Mouse (Mus musculus): ENCODE measurements around the gene Prnp. TPM values are rescaled to one million over a fixed set of nuclear protein-coding genes. Genes with fewer than 3 reads are reported as not detected.

Gene Prnp
- total RNA-seq, 2 experiments from 2014 or later: 83.6 to 102 TPM

DNA sequence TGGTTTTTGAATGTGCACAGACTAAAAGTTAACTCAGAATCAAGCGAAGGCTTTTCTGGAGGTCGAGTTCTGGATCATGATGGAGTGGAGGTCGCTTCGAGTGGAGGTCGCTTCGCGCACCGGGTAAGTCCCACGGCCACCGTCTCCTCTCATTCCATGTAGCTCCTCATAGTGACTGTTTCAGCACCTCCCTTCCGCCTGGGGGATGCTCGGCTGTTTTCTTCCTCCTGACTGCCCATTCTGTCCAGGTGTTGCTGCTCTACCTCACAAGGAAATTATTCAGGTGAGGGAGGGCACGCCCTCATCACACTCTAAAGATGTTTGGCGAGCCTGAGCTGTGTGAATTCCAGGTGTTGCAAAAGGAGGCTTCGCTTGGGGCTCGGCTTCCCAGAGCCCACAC, 36.6 kb downstream of the Prnp start:
- intact Hi-C loops (cut with DNase I): loop anchor here (10.0 kb wide), 1 partner anchor 402 kb away; no protein-coding TSS in a partner anchor

DNA sequence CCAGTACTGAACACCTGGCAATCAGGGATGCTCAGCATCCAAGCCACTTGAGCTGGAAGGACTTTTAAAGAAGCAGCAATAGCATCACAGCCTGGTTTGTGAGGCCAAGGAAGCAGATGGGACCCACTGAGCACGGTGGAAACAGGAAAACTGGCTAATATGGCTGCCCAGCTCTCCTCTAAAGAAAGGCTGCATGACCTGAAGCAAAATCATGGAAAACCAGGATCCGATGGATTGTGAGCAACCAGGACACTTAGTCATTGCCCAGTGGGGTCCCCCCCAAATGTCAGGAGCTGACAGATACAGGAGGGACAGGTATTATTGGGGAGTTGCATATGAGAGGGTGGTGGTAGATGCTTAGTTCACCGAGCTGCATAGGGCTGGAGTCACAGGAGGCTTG, 38.4 kb downstream of the Prnp start:
- intact Hi-C loops (cut with DNase I): loop anchor here (10.0 kb wide), 1 partner anchor 403 kb away; no protein-coding TSS in a partner anchor
- DNase-seq: peak in 1 of 2 experiments; percentile 0

More for the DNA sequence above, 36.6 kb downstream of the Prnp start:
- peak; percentile 0 to 1 for DNase-seq

DNA sequence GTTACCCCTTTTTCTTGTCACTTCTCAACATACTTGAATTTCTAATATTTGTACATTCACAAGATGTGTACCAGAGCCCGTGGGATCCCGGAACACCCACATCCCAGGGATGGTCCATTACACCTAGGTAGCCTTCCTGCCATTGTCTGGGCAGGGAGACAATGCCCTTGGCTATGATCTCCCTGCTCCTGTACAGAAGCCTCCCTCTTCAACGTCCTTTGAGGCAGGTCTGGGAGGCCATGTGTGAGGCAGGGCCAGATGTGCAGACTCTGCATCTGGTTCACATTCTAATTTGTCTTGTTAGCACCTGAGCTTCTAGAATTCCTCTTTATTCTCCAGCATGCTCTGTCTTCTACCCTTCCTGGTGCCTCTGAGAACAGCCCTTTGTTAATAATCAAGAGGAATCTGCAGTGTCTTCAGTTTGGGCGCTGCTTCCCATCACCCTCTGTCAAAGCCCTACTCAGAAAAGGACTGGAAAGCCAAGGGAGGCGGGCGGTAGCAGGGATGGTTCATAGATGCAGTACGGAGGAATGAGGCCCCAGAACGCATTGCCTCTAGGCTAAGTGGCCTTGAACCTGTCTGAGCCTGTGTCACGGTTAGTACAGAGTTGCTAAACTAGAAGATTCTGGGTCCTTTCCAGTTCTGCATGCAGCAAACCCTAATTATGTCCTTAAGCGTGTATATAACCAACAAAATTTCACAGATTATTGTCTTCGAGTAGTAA, 39.4 kb downstream of the Prnp start:
- DNase-seq: peak in 1 of 2 experiments; percentile 9
- intact Hi-C loops (cut with DNase I): loop anchor here (1.0 to 10.0 kb wide), 2 partner anchors 129 to 404 kb away; no protein-coding TSS in a partner anchor

DNA sequence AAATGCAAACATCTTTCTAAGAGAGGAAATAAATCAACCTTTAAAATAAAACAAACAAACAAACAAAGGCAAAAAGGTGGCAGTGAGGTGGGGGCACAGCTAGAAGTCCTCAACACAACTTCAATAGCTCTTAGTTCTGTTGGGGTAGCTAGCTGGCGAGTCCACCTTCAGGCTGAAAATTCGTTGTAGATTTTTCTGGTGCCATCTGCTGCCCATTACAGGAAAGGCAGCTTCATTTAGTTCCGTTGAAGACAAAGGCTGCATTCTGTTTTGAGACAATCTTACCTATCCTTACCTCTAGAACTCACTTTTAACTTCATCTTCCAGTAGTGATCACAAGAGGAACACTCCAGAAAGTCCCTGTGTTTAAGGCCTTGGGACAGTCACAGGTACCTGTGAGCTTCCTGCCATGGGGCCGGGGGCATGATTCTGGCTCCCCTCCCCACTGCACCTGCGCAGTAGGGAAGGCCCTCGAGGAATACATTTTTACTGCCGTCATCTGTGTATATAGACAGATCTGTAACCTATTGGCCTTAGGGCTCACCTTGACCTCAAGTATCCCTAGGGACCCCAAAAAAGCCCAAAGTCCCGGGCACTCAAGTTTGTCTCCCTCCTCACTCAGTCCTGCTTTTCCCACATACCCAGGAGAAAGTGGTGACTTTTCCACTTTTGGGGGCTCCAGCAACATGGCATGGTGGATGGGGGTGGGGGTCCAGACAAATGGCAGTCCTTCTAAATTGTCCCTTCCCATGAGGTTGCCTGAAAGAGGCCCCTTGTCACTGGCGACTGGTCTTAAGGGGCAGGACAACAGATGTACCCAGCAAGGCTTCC, 40.3 kb downstream of the Prnp start:
- intact Hi-C loops (cut with DNase I): loop anchor here (1.0 to 10.0 kb wide), 2 partner anchors 130 to 405 kb away; no protein-coding TSS in a partner anchor
- DNase-seq: peak; percentile 68 to 76

DNA sequence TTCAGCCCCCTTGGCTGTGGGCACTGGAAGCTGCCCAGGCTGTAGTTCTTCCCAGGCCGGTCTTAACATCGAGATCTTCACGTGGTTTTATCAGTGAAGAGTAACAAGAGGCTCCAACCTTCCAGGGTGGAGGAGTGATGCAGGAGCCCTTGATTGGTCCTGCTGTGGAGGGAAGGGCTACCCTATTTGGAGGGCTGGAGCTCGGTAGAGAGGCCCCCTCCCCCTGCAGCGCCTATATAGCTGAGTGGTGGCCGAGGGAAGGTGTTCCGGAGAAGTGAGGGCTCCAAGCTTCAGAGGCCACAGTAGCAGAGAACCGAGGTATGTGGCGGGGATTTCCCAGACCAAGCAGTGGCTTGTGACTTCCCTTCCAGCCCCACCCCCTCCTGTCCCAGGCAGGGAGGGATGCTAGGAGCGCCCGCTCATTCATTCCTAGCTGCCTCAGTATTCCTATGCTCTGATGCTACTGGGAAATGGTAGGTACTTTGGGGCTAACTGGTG, 40.9 kb downstream of the Prnp start, which contains the start of gene Prnd:
Prnd (plus strand) TSS at position 264 of the 498 bp plus-strand sequence.
- intact Hi-C loops (cut with DNase I): no loop called here
- peak; percentile 39 to 45 for DNase-seq

DNA sequence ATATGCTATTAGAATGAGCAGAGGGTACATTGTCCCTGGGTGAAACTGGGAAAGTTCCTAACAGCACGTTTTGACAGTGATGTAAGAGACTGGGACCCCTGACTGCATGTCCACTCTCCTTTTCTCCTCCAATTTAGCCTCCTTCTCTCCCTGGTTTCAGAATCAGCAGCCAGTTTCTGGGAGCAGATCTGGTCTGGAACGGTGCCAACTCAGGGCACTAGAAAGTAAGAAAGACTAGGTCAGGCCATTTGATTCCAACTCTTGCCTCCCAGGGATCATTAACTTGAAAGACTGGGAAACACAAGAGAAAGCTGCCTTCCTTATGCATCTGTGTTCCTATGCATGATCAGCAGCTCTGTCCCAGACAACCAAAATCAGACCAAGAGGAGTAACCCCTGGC, 42.7 kb downstream of the Prnp start:
- DNase-seq: peak in 1 of 2 experiments; percentile 22
- intact Hi-C loops (cut with DNase I): no loop called here

DNA sequence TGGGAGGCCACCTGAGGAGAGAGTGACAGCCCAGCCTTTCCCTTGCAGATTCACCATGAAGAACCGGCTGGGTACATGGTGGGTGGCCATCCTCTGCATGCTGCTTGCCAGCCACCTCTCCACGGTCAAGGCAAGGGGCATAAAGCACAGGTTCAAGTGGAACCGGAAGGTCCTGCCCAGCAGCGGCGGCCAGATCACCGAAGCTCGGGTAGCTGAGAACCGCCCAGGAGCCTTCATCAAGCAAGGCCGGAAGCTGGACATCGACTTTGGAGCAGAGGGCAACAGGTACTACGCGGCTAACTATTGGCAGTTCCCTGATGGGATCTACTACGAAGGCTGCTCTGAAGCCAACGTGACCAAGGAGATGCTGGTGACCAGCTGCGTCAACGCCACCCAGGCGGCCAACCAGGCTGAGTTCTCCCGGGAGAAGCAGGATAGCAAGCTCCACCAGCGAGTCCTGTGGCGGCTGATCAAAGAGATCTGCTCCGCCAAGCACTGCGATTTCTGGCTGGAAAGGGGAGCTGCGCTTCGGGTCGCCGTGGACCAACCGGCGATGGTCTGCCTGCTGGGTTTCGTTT, 43.3 kb downstream of the Prnp start:
- DNase-seq: peak; percentile 24 to 37
- intact Hi-C loops (cut with DNase I): no loop called here

DNA sequence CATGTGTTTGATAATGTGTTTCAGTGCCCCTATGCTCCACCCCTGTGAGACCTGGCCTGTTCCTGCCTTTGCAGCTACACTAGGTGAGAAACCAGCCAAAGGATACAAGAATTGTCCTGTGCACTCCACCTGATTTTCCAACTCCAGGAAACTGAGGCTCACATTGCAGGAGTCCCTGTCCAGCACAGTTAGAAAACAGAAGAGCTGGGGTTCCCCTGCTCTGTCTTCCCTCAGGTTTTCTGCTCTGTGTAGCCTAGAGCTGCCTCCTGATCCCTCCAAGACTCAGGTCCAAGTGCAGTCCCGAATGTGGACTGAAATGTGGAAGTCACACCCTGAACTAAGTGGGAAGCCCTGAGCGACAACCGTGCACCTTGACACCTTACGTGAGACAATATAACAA, 44.0 kb downstream of the Prnp start:
- intact Hi-C loops (cut with DNase I): no loop called here
- no peak for DNase-seq

DNA sequence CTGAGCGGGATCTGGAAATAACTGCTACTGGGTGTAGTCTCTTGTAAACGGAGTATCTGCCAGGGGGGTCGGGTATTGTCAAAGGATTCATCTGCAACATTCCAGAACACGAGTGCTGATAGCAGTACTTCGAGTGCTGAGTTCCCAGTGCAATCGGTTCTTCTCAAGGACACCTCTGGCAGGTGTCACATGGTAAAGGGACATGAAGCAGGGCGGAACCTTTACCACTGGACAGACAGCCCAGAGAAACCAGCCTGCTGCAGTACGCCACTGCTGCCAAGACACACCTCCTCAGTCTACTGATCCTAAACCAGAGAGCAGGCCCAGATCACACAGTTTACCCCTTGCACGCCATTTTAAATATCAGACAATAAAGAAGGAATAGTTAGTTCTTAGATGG, 45.1 kb downstream of the Prnp start:
- DNase-seq: peak; percentile 69 to 70
- intact Hi-C loops (cut with DNase I): no loop called here

DNA sequence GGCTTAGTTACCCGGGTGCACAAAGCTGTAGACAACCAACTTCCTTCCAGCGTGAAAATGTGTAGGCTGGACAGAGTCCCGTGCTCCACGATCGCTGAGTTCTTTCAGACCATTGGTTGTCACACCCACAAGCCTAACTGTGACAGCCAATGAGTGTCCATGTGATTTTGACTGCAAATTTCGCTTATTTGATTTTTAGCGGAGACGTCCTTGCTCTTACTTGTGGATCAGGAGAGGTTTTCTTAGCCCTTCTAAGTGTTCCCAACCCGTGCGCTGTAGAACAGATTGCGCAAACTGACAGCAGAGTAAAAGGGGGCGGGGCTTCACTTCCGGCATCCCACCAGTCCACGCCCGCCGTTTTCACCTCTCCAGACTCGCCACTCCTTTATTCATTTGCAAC, 45.5 kb downstream of the Prnp start:
- peak; percentile 43 to 51 for DNase-seq
- intact Hi-C loops (cut with DNase I): no loop called here

DNA sequence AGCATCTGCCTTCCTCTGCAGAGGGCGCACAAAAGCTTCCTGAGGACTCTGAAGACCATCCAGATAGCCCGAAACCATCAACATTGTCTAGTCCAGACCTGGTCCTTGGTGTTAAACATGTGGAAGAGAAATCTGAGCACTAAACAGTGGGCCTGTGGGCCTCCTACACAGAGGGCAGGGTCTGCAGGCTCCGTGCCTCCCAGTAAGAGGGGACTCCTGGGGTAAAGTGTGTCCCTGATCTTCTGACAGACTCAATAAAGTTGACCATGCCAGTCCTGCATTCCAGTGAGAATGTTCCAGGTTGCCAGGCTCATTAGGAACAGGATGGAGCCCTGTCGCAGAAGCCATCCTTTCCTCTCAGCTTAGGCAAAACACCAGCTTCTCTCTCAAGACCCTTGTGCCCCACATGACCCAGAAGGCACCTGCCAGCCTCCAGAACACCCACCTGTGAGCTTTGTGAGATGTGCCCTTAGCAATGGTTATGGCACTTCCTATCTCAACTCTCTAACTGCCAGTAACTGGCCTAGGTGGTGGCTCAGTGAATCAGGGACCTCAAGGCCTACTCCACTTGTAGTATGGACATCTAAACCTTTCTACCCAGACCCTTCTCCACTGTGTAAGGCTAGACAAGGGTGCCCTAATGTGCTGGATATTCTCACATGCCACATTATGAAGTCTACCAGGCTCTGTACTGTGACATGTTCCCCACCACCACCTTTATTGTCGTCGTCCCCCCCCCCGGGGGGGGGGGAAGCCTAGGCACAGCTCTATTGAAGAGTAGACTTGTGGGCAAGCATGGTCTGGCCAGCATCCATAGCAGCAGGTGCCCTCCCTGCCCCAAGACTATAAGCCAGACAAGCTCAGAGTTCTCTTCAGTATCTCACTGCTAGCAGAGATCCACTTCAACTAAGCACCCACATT, 46.9 kb downstream of the Prnp start:
- intact Hi-C loops (cut with DNase I): no loop called here
- no peak for DNase-seq

DNA sequence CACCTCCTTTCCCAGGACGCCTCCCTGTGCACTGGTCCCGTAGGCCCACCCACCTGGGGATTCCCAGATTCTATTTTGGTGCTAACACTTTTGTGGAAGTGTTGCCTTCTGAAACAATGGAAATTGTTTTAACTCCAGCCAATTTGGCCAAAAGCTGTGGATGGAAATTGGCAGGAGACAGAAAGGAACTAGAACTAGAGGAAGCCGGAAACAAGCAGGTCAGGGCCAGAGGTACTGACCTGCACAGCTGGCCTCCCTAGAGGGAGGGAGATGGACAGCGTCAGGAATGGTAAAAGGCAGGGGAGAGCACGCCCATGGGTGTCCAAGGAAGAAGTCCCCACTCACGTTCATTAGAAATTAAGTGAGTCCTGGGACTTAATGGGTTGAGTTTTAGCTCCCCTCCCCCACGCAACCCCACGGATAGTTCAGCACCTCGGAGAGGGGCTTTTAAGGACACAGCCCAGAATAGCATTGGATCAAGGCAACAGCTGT, 48.0 kb downstream of the Prnp start:
- DNase-seq: peak; percentile 57 to 66
- intact Hi-C loops (cut with DNase I): loop anchor here (1.0 kb wide), 1 partner anchor 23 kb away; no protein-coding TSS in a partner anchor

DNA sequence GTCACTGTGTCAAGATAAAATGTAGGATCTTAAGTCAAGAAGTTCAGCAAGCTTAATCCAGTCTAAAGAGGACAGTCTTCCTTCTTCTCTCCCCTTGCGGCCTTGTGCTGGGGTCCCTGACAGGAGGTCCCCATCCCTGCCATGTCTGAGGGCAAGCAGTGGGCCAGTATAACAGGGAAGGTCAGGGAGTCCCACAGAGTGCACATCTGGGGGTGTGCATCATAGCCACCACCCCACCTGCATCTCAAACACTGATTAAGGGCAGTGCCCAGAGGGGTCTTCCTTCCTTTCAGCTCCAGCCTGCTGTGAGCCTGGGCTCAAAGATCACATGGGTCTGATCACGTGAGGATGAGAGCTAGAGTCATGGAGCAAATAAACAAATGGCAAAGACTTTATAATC, 51.9 kb downstream of the Prnp start:
- intact Hi-C loops (cut with DNase I): loop anchor here (2.0 kb wide), 1 partner anchor 15 kb away; no protein-coding TSS in a partner anchor
- no peak for DNase-seq

DNA sequence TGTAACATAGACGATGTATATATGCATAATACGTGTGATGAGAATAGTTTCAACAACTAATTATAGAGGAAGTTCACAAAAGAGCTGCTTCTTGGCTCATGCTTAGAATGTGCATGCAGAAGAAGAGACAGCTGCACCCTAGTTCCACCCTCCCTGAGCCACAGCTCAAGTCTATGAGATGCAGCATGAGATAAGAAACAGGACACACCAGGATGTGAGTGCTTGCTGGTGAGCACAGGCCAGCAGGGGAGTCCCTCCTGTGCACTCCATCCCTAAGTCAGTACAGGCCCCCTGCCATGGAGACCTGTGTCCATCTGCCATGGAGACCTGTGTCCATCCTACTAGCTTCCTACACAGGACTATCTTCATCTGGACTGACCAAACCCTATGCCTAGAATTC, 60.9 kb downstream of the Prnp start:
- no peak for DNase-seq
- intact Hi-C loops (cut with DNase I): no loop called here

DNA sequence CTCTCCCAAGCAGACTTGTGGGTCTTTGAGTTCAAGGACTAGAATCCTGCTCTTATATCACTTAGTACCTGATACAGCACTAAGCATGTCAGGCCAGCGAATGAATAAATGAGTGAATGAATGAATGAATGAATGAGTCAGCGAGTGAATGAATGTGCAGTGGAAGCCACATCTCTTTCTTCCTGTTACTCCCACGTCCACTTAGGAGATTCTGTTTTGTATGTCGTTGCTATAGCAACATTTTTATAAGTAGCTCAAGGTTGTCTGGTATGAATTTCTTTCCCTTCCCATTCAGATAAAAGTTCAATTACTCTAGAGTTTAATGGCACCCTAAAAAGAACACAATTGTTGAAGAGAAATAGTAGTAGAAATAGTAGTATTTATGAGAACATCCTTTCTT, 61.4 kb downstream of the Prnp start:
- intact Hi-C loops (cut with DNase I): no loop called here

DNA sequence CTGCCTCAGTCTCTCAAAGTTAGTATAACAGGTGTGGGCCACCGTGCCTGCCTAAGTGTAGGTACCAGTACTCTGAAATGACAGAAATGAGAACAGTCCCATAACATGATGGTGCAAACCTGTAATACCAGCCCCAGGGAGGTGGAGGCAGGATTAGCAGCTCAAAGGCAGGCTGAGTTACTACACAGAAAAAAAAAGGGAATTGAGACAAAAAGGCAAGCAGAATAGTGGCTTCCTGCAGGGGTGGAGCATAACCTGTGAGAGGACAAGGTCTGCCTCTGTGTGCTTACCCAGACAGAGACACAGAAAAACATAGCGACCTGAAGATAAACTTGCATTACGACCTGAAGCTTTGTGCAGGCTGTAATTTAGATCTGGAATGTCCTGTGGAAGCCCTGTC, 66.9 kb downstream of the Prnp start:
- no peak for DNase-seq
- intact Hi-C loops (cut with DNase I): loop anchor here (2.0 kb wide), 1 partner anchor 16 kb away; no protein-coding TSS in a partner anchor

More for the DNA sequence above, 61.4 kb downstream of the Prnp start:
- DNase-seq: no peak

DNA sequence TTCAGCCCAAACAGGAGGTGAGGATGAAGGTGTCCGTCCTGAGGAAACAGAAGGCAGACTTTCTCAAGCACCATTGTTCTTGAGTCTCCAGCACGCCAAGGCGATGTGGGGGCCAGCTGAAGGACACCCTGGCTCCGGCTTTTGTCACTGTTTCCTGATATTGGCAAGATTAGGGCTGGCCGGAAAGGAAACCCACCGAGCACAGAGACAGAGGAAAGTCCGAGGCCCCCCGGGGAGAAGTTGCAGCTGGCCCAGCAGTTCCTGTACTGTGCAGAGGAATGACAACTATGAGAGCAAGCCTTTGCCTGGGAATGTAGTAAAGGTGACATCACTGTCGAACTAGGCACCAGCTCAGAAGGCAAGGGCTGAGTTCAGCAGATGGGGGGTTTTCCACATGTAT, 71.1 kb downstream of the Prnp start:
- peak; percentile 61 to 73 for DNase-seq
- intact Hi-C loops (cut with DNase I): loop anchor here (1.0 kb wide), 1 partner anchor 23 kb away; no protein-coding TSS in a partner anchor

DNA sequence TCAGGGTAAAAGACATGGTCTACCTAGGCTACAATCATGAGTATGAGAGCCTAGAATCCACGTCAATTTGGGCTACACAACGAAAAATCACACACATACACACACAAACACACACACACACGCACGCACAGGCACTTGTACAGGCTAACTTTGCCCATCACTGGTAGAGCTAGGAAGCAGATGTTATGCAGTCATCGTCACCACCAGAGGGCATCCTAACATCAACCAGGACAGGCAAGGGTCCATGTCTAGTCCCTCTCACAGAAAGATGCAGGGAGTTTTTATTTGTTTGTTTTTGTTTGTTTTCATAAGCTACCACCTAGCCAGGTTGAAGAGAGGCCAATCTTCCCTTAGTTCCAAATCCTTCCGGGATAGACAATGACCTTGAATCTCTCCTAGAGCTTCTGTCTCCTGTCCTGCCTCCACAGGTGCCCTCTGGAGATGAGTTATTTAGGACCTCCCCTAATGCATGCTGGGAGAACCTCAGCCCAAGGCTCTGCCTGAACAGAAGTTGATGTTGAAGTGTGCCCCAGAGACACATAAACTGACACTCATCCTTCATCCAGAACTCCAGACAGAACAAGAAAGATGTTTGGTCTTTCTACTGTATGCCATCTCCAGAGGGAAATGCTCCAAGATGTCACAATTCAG, 72.9 kb downstream of the Prnp start:
- DNase-seq: peak; percentile 74 to 80
- intact Hi-C loops (cut with DNase I): loop anchor here (1.0 to 2.0 kb wide), 3 partner anchors 78 to 258 kb away; no protein-coding TSS in a partner anchor

DNA sequence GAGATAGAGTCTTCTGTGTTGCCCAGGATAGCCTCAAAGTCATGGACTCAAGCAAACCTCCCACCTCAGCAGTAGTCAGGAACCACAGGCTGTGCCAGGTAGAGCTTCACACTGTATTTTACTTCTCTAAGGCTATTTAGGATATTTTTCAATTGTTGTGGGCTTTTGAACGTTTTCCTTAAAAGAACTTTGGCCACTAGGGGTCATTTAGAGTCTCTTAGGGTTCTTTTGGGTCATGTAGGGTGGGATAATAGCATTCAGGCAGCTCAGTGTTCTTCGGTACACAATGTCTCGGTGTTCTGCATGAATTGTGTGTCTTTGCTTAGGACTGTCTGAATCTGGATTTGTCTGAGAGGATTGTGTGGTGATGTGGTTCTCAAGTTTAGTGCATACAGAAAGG, 78.2 kb downstream of the Prnp start:
- intact Hi-C loops (cut with DNase I): no loop called here

More for the DNA sequence above, 78.2 kb downstream of the Prnp start:
- no peak for DNase-seq

All from heart, postnatal 10 days (tissue).